Mouse (Mus musculus) adrenal gland, postnatal 4 days (tissue): ENCODE measurements around the gene Pon3. TPM values are rescaled to one million over a fixed set of nuclear protein-coding genes. Genes with fewer than 3 reads are reported as not detected.

Source experiments
- DNase-seq, 2 experiments: peaks; one replicate each; pipeline ENCODE4 v3.0.0; 2021 to 2022; ENCODE audit warnings: low spot score in 2 of 2, mixed read lengths in 2 of 2
- total RNA-seq, 2 experiments: library from RNA; stranded (reverse); gene quantifications; 2 replicates each; pipeline ENCODE4 v1.2.3; 2021

The Pon3 gene
- total RNA-seq, 2 experiments from 2014 or later, result 71.9 to 76.9 TPM

DNA sequence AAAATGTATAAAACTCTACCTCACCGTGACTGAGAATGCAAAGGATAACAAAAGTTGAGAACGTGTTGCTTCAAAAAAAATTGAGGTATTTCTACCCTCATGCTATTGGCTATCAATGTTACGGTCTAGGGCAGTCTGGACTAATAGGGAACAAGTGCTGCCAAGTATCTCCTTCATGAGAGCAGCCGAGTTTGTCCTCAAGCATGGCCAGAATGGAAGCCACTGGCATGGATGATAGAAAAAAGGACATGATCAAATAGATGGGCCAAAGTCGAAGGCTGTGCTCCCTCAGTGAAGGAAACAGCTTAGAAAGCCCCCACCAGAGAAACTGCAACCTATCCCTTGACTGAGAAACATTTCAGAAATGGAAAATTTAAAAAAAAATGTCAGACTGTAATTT lies 68.0 kb downstream of the Pon3 start:
- DNase-seq, result no peak

DNA sequence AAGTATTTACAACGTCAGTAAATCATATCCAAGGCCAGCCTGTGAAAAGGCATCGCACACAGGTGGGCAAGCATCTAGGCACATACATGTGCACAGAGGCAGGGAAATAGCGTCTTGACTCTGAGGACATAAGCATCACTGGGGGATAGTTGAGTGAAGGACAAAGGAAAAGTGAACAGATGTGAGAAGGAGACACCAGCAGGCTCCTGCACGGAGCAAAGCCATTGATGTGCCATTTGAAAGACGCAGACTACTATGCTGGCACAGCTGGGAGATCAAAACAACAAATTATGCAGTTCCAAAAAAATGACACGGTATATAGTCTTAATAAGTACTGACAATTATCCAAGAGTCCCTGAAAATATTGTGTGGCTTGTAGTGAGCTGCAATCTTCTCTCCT lies 68.5 kb downstream of the Pon3 start:
- no peak for DNase-seq

DNA sequence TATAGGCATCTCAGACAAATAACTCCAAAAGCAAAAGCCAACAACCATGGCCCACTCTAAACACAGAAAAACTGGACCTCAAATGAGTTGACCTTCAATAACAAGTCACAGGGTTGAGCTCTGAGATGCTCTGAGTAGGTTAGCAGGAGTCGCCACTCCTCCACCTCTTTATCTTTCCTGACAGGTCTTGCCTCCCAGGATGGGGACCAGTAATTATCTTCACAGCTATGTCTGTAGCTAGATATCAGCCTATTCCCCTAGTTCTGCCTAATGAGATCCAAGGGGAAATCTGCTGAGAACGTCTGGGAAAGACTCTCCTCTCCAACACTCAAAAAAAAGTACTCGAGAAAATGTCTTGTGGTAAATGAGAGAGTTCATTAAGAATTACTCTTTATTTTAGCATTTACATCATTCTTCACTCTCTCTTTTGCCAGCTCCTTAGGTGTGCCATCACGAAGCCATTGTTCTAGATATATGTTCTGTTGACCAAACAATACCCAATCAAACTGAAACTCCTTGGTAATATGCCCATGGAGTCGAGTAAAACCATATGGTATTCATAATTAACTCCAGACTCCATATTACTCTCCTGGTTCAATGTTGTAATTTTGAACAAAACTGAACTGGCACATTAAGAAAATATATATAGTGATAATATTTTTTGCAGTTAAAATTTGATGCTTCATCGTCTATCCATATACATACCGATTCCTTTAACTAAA lies 69.7 kb downstream of the Pon3 start:
- DNase-seq, result no peak

DNA sequence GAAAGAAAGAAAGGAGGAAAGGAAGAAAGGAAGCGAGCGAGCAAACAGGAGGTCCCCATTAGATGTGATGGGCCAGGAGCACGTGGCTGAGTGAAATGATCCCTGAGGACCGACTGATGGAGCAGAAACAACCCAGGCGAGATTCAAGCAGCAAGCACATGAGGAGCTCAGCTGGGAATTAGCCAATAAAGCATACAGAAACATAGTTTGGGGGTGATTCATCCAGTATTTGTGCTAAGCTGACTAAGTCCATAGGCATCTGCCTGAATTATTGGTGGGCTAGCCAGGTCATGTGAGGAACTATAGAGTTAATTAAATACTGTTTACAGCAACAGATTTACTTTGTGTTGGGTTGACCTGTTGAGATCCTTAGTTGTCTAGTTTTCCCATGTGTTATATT lies 75.4 kb downstream of the Pon3 start:
- DNase-seq, result no peak

DNA sequence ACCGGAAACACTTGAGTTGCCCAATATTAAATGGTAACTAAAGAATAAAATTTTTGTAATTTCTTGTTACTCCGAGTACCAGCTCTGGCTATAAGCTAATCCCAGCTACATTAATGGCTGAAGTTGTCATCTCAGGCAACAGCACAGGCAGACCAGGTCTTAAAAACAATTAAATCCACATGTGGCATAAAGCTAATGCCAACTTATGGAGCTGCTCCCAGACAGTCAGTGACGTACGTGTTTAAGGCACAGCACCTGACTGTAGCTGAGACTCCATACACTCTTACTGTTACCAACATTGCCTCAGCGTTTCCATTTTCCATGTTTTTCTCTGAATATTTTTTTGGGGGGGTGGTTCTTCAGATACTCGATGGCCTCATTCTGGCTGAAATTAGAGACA lies 76.9 kb downstream of the Pon3 start:
- DNase-seq, result no peak

DNA sequence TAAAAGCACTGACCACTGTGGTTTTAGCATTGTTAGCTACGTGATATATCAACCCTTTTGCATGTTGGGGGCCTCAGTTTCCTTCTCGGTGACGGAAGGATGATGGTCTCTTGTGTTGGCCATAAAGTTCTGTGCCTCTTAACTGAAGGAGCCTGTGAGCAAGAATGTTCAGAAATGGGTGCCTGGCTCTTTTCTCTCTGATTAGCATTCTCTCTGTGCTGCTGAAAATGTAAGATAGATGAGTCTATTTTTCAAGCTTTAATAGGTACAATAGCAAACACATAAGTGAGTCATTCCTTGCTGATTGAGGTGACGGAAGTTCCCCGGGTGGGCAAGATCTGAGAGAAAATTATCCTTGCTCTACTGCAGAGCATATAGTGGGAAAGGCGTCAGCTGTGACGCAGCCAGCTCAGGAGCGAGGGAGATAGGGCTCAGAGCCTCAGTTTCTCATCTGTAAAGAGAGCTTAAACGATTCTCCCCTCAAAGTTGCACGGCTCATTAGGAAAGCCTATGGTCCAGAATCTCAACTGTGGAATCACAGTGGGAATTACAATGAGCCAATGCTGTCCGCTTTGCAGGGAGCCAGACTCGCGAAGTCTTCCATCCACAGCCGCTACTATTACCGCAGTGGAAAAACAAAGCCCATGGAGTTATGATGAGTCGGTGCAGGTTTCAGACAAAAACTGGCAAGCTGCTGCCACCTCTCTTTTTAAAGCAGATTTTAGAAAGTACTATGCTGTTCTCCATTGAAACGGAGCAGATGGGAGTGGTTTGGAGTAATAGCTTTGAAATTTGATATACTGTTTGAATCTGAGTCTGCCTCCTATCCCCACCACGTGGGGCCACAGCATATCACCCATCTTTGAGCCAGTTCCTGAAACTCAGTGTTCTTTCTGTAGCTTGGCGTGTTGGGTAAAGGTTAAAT lies 77.9 kb downstream of the Pon3 start:
- no peak for DNase-seq

DNA sequence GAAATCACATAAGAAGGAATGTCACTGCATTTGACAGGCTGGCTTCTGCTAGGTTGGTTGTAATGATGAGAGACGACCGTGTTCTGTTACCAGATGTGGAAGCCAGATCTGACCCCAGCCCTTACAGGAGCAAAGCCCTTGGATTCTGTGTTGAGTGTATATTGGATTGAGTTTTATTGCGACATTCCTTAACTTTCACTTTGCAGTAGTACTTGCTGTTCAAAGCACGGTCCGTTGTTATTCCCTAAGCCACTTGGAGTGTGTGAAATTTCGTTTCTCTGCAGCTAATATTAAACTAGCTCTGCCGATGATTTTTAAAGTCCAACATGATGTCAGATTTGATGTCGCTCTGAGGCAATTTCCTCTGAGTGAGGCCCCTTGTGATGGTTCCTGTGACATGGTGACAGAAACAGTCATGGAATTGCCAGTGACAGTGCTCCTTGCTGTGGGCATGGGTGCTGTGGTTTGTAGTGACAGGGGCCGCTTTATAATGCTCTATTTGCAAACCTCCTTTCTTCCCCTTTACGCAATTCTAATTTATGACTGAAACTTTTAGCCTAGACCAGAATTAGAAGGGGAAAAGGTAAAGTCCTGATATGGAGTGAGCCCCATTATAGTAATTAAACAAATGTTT lies 81.8 kb downstream of the Pon3 start:
- no peak for DNase-seq

DNA sequence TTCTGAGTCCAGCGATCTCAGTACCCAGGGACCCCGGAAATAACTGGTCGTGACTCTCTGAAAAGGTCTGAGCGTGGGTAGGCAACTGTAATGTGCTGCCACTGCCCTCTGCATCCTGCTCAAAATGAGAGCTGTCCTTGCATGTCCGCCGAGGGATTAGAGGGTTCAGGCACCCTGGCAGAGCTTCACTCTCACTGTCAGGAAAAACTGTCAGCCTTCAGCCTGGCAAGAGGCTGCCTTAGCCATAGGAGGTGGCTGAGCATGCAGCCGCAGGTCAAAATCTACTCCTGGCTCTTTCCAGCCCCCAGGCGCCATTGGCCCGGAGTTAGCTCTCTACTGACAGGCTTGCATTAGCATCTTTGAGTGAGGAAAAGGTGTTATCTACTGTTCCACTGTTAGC lies 83.5 kb downstream of the Pon3 start:
- no peak for DNase-seq

DNA sequence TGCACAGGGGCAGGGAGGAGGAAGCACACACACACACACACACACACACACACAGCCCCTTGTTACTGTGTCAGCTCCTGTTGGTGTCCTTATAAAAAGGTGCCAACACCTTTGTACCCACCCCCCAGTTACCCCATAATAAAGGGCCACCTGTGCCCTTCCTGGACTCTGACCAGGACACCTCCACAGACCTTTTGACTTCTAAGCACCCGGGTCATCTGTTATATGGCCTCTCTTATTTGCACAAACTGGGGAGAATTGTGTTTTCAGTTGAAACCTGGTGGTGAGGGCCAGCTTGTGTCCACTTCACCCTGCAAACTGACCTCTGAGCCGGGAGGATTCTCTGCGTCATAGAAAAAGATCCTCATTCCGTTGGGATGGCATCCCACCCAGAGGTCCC lies 84.7 kb downstream of the Pon3 start:
- no peak for DNase-seq

Other genes with a start within 250 kb of the Pon3 start
- 10 to 100 TPM in 1 of 2 experiments, 1 to 10 TPM in 1; 1.7 to 35.3 TPM for gene Pon1, start 62.3 kb downstream of the Pon3 start, total RNA-seq
- 10 to 100 TPM; 35.9 to 38.1 TPM for gene Pon2, start 42.2 kb upstream of the Pon3 start, total RNA-seq
- gene Asb4, start 127.1 kb upstream of the Pon3 start, total RNA-seq, result 10 to 100 TPM; 12.2 to 12.4 TPM
- 10 to 100 TPM; 71.3 to 86.9 TPM for gene Pdk4, start 240.0 kb upstream of the Pon3 start, total RNA-seq